Mouse (Mus musculus) ES-Bruce4 (cell line): Measurements from ENCODE around the gene Slc38a8.

Experiments
- CTCF ChIP-seq: IDR thresholded peaks from one replicate; pipeline ENCODE4 v1.8.1; 2011; ENCODE audit warnings: low read depth, low read length
- EP300 ChIP-seq: IDR thresholded peaks from 2 replicates; pipeline ENCODE4 v1.6.1; 2011; ENCODE audit warnings: low read depth, low read length; ENCODE audit not compliant: insufficient read depth
- POLR2A ChIP-seq: IDR thresholded peaks from one replicate; pipeline ENCODE4 v1.8.1; 2011; ENCODE audit warnings: low read length; ENCODE audit not compliant: insufficient read depth

DNA sequence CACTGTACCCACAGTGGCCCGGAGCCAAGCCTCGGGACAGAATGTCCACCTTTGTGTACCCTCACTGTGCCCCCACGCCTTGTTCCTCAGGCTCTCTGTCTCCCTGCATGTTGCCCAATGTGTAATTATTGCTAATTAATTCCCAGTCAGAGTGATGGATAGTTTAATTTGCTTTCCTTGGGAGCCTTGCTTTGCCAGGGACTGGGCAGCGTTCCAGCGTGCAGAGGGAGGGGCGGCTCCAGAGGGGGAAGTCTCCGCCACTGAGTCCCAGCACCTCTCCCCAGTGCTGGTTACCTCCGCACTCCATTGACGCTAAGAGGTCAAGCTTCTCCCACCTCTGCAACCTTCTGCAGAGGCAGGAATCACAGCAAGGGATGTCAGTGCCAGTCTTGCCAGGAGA, 40.1 kb downstream of the Slc38a8 start:
- TF ChIP-seq POLR2A (no peak), CTCF (no peak), EP300 (no peak)
